Mouse (Mus musculus): ENCODE measurements at regions not wholly inside any gene's neighbourhood (a gene's known extent, or its start where the extent isn't known, plus 50 kb on each side); places are given as distances from the start of the nearest gene placed in this dataset.

DNA sequence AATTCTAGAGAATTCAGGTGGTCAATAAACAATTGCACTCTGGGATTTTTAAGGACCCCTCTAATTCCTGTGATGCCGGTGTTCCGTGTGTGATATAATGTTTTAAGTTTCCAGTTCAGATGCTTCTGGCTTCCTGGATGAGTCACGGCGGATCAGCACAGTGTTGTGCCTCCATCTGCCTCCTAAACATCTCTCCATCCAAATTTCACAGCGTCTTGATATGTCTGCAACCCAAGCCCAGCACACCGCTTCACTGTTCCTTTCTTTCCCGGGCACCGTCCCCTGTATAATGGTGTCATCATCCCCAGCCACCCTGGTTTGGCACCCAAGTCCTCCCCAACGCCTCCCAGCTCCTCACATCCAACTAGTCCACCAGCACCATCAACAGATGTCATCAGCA, 114.0 kb upstream of the 1700016C15Rik start:
- no peak for DNase-seq (ENCODE audit: low read depth in 1 of 2, low spot score in 2 of 2)

DNA sequence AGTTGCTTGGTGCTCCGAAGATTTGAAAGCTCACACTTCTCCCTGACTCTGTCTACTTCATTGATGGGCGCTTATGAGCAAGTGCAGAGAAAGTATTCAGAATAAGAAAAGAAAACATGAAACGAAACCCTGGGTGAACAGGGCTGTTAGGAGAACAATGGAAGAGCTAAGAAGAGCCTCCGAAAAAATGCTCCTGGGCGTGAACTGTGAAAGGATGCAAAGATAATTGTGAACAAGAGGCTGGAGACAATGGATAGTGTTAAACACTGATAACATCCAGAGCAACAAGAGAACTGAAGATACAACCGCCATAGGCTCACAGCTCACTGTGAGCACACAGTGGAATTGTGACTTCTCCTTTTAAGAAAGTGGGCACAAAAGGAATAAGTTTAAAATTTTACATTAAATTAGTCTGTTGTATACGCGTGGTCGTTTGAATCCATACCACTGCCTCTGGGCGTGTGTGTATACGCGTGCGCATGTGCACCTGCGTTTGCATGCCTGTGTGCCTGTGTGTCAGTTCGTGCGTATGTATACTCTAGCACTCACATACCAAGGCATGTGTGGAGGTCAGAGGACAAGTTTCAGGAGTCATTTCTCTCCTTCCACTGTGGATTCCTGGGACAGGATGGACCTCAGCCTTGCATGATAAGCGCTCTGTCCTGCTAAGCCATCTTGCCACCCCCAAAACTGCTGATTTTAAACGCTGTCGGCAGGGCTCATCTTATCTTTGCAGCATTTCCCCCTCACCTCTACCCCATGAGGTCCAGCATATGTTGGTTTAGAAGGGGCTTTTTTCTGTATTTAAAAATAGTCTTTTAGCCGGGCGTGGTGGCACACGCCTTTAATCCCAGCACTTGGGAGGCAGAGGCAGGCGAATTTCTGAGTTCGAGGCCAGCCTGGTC, 113.0 kb upstream of the 1700016C15Rik start:
- DNase-seq (ENCODE audit: low read depth in 1 of 2, low spot score in 2 of 2): no peak

DNA sequence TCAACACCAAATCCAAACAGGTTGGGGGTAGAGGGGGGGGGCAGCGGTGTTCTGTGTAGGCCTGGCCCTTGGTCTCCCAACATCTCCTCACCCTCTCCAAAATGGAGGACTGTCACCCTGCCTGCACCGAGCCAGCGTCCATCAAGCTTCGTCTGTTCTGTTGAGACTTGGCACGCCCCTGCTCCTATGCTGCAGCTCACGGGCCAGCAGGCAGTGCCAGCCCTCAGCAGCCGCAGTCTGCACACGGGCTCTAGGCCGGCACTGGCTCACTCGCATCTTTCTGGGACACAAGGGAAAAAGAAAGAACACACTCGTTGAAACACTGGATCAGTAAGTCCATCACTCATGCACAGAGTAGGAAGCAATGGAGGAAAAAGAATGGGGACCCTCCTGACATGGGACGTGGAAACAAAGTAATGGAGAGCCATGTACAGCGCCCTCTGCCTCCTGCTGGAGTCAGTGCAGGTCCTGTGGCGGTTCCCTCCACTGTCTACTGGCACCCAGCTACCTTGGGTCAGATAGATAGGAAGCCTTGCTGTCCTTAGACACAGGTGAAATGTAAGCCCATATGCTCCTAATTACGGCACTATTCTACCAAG, 109.0 kb upstream of the 1700016C15Rik start:
- no peak for DNase-seq (ENCODE audit: low read depth in 1 of 2, low spot score in 2 of 2)

DNA sequence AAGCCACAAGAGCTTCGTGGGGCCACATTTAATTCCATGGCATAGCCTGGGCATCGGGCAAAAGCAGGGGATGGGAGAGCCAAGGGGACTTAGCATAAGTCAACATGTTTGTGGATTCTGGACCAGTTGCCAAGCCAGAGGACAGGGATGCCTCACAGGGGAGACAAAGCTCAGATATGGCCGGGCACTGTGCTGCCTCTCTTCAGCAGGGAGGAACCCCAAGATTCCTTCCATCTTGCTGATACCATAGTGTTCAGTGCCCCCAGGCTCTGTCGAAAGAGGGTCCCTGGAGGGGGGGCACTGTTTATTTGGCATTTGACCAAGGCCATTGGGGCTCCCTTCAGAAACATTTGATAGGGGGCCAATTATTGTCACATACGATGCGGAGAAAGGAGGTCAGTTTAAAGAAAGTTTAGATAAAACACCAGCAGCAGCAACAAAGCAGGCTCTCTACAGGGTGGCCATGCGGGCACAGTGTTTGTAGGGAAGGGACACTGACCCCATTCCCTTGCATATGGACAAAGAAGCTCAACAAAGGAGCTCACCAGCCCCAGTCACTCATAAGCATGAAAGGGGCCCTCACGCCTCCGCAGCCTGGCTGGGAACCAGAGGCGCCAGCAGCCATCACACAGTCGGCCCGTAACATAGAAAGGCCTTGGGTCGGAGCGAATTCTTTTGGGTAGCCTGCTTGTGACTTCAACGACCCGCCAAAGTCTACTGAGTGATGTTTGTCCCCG, 107.6 kb upstream of the 1700016C15Rik start:
- no peak for DNase-seq (ENCODE audit: low read depth in 1 of 2, low spot score in 2 of 2)

DNA sequence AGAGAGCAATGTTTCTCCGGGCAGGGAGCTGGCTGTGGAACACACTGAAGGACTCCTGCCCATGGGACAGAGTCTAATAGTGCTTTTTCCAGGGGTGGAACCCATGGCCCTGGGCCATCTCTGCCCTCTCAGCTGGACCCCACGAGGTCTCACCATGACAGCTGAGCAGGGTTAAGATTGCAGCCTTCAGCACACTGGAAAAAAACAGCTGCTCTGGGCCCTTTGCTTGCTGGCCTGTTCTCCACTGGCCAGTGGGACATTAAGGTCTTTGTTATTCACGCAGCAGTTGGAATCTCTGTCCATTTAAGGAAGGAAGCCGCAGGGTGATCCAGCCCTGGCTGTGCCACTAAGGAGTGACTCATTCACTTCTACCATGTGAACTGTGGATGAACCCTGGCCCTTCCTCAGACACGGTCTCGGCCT, 106.3 kb upstream of the 1700016C15Rik start:
- peak; percentile 34 to 39 for DNase-seq (ENCODE audit: low read depth in 1 of 2, low spot score in 2 of 2)

DNA sequence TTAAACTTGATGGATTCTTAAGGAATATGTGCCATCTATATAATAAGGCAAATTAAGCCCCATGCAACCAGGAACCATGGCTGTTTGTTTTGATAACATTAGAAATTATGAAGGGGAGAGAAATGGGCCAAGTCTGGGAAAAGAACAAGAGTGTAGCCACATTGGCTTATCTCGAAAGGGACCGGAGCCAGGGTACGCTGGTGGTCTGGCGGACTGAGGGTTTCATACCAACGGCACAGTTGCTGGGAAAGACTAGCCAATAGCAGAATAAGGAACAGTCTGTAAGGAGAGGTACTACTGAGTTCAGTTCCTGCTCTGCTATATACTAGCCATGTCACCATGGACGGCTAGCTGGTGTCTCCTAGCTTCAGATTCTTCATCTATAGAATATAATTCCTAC, 105.9 kb upstream of the 1700016C15Rik start:
- DNase-seq (ENCODE audit: low read depth in 1 of 2, low spot score in 2 of 2): no peak

DNA sequence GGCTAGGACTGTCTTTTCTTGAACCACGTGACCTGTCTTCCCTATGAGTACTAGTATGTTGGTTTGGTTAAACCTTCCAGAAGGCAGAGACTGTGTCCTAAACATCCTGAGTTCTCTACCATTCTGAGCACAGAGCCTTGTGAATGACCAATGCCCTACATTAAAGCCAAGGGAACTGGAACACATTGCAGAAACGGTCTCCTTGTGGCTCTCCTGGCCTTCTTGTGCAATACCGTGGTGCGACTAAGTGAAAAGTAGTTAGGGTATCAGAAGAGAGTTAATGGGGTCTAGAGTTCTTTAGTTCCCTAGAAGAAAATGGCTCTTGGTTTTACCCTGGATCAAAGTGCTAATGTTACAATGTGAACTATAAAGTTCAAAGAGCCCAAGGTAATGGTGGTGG, 101.8 kb upstream of the 1700016C15Rik start:
- DNase-seq (ENCODE audit: low read depth in 1 of 2, low spot score in 2 of 2): no peak

DNA sequence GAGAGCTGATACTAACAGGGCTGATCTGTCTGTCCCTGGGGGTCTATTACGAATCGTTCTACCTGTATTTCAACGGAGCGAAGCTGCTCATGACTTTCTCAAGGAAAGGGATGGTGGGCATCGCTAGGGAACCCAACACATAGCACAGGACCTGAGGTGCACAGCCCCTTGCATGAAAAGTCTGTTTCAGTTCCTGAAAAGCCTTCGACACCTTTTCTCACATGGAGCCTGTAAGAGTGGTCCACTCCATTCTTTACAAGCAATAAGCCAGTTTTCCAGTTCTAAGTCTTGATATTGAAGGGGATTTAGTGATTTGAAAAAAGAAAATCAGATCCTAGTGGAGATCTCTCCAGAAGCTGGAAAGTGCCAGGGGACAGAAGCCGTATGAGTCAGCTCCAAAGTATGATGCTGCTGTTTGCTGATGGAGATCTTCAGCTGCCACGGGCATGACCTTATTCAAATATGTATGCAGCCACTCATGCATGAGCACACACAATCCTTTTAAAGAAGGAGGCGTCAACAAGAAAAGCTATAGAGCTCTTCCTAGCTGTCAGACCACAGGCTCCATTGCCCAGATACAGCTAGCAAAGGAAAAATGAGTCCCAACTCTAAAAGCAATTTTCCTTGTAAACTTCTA, 95.5 kb upstream of the 1700016C15Rik start:
- no peak for DNase-seq (ENCODE audit: low read depth in 1 of 2, low spot score in 2 of 2)

DNA sequence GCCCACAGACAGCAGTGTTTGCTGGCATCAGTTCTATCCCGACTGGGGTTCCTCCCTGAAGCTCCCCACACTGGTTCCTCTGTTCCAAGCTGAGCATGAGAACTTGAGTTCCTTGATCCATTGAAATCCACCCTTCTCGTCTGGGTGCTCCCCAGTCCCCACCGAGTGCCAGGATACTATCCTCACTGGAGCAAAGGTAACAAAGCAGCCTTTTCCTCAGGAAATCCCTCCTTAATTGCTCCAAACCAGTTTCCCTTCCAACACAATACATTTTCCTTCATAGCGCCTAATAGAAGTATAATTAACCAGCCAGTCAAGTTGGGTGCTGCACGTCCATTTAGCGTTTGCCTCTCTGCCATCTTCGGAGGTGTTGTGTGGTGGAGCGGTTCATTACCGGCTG, 92.6 kb upstream of the 1700016C15Rik start:
- DNase-seq (ENCODE audit: low read depth in 1 of 2, low spot score in 2 of 2): no peak

DNA sequence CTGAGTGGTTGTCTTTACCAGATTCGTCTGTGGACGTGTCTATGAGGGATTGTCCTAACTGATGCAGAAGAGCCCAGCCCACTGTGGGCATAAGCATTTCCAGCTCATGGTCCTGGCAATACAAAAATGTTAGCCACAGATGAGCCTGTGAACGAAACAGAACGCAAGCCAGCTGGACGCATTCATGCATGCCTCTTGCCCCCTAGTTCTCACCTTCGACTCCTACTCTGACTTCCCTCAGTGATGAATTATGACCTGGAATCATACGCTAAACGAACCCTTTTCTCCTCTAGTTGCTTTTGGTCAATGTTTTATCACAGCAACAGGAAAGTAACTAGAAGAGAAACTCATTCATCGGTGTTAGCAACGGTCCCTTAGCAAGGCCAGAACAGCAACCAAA, 91.2 kb upstream of the 1700016C15Rik start:
- DNase-seq (ENCODE audit: low read depth in 1 of 2, low spot score in 2 of 2): no peak

DNA sequence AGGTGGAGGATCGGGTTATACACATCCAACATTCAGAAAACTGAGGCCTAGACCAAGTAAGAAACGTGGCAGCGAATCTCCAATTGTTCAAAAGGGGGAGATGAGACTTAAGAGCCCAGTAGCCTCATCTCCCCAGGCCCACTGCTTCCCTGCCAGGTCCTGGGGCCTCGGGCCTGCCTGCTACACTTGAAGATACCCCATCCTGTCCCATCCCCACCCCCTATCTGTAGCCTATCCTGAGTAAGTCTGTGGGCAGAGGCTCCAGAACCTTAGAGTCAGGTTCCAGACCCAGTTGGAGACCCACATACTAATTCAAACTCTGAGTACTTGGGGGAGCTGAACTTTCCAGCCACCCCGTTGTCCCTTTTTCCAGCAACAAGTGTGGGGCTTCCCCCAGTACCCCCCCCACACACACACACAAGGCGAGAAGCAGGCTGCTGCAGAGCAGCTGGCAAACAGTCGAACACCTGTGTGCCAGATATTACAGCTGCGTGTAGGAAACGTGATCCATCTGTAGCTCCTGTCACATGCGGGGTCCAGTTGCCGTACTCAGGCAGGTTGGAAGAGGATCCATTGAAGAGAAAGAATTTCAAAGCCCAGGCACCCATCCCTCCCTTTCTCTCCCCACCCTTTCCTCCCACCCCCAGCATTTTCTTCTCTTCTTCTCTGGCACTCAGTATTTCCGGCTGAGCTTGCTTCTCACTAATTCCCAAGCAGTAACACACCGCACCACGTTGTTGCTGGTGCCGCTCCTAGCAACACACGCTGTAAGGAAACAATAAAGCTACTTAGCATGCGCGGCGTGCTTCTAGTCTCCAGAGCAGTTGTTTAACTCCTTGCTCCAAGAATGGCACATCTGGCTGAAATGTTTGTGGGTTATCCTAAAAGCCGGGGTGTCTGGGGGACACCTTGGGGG, 89.4 kb upstream of the 1700016C15Rik start:
- no peak for DNase-seq (ENCODE audit: low read depth in 1 of 2, low spot score in 2 of 2)

DNA sequence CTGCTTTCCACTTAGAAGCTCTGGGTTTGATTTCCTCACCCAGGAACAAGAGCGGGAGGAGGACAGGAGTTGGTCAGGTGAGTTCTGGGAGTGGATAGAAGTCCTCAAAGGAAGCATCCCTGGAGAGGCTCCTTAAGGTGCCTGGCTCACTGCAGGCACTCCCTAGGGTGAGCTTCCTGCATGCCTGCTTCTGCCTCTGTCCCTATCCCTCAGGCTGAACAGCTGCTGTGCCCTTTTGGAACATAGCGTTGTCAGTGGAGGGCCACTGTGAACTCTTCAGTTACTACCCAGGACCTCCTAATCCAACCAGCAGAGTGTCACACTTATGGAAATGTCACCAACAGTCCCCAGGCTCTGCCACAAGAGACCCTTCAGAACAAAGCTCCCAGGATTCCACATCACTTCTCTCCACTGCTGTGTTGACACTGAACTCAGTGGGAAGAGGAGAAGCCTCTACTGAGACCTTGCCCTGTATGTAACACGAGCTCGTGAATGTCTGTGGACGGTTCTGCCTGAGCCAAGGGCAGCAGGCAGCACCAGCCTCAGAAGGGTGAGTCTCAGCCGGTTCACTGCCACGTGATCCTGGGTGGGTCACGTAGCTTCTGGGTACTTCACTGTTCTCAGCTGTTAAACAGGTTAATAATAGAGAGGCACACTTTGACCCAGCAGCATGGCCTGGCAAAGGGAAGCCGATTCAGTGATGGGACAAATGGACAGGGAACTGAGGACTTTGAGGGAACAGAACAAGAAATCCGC, 86.7 kb upstream of the 1700016C15Rik start:
- DNase-seq (ENCODE audit: low read depth in 1 of 2, low spot score in 2 of 2): no peak

DNA sequence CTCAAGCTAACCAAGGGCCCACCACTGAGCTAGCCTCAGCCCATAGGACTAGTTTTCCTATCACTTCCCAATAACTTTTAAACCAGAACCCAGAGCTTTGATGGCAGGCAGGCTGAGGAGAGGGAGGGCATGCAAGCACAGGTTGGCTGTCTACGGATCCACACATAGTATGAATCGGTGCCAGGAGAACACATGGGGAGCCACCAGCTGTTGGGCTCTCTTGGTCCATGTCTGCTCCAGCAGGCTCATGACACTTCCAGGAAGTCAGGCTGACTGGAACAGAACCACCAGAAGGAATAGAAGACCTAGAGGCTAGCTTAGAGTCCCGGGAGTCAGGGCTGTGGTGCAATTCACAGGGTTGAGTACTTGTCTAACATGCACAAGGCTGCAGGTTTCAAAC, 86.0 kb upstream of the 1700016C15Rik start:
- peak in 1 of 2 experiments; percentile 13 for DNase-seq (ENCODE audit: low read depth in 1 of 2, low spot score in 2 of 2)

DNA sequence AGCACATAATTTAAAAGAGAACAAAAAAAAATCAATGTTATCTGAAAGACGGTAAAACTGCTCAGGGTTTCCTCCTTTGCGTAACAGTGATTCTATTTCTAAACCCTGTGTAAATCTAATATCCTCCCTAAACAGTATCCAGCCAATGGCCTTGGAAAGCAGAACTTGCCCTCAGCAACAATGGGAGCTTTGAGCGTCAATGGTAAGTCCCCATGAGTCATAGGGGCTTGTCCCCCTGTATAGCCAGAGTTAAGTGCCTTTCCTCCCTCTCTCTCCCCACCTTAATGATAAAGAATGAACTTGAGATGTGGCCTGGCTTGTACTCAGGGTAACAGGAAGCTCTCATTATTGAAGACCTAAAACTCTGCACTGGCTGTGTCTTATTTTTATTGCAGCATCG, 85.4 kb upstream of the 1700016C15Rik start:
- DNase-seq (ENCODE audit: low read depth in 1 of 2, low spot score in 2 of 2): peak; percentile 34

DNA sequence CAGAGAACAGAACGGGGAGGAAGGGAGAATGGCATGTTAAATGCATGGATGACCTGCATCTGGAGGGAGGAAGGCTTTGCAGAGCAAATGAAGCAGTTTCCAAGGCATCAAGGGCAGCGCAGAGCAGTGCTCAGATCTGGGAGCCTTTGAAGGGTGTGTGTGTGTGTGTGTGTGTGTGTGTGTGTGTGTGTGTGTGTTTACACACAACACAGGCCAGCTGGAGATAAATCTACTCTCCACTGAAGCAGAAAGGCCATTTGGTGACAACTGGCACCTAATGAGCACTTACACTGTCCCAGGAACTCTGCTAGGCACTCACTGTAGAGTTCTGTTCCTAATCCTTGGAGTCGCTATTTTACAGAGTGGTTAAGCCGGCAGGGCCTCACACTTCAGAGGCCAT, 84.3 kb upstream of the 1700016C15Rik start:
- DNase-seq (ENCODE audit: low read depth in 1 of 2, low spot score in 2 of 2): no peak

DNA sequence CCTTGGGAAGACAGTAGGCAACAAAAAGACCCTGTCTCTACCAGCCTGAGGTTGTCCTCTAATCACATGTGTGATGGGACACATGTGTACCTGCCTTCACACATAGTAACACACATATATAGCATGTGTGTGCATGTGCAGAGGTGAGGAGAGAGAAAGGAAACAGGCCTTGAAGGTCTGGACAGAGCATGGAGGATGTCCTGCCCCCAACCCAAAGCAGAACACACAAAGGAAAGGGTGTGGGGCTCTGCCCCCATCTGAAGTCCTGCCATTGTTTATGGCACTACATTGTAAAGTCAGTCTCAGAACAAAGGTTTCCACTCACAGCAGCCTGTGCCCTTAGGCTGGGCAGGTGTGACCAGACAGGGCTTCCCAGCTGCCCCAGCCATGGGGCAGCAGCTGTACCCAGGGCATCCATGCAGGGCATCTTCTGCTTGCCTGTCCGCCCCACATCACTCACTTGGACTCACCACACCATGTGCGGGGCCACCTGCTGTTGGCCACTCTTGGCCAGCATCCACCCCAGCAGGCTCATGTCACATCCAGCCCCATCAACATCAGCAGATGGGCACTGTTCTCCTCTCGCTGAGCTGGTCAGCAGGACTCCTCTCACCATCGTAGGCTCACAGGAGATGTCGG, 83.6 kb upstream of the 1700016C15Rik start:
- DNase-seq (ENCODE audit: low read depth in 1 of 2, low spot score in 2 of 2): no peak

DNA sequence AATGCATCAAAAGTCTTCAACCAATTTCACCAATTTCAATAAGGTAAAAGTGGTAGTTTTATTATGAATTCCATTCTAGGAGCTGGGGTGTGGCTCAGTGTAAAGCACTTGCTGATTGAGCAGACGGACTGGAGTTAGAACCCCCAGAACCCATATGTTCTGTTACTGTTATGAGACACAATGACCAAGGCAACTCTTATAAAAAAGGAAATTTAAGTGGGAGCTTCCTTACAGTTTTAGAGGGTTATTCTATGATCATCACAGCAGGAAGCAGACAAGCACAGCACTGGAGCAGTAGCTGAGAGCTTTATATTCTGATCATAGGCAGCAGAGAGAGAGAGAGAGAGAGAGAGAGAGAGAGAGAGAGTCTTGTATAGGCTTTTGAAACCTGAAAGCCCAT, 81.7 kb upstream of the 1700016C15Rik start:
- no peak for DNase-seq (ENCODE audit: low read depth in 1 of 2, low spot score in 2 of 2)

DNA sequence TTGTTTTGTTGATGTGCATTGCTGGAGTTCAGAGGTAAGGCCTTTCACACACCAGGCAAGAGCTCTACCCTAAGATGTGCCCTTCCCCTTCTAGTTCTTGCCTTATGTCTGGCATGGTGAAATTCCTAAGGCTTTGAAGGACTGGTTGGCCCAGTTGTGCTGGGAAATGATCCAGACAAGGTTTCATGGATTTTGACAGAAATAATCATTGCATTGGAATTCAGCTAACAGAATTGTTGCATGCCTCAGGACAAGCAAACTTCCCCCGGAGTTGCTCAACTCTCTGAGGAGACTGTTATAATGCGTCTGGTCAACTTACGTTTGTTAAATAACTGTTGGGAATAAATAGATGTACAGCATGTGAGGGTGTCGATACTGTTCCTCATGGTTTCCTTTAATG, 80.6 kb upstream of the 1700016C15Rik start:
- DNase-seq (ENCODE audit: low read depth in 1 of 2, low spot score in 2 of 2): no peak

DNA sequence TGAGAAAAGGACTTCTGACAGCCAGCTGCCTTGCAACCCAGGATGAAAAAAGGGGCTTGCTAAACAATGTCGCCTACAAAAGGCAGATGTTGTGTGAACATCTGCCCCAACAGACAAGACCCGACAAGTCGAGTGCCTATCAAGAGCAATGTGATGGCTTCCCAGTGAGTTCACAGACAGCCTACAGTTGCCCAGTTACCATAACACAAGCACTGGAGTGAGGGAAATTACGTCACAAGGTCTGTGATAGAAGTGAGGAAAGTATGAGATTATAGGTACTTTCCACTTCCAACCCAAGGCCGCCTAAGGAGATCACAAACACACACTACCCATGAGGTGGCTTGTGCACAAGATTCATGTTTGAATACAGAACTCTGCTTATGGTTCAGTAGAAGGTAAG, 78.4 kb upstream of the 1700016C15Rik start:
- no peak for DNase-seq (ENCODE audit: low read depth in 1 of 2, low spot score in 2 of 2)

Data from monocyte, adult 2 months (primary cell).